Mouse (Mus musculus): Measurements from ENCODE around the gene Lmo2. TPM values are rescaled to one million over a fixed set of nuclear protein-coding genes. Genes with fewer than 3 reads are reported as not detected.

Gene Lmo2
- polyA plus RNA-seq, 1 experiment from 2014 or later: 10.6 TPM

- H3K9ac ChIP-seq (ENCODE audit: low read length): no peak overlapping the region
- 73% methylated on average over 8 of the region's 8 CpGs for WGBS
- no peak for DNase-seq (ENCODE audit: low spot score)
- no peak overlapping the region for H3K27ac ChIP-seq (replicated peaks)
- no peaks in the 10 kb centered on the region for H3K9me3 ChIP-seq (ENCODE audit: control insufficient read depth, low read length)
- ATAC-seq (ENCODE audit: low FRiP score, low TSS enrichment): no peak
- TF ChIP-seq EP300 (optimal IDR thresholded peaks at IDR 0.05) (no peak), CTCF (IDR thresholded peaks at IDR 0.05; ENCODE audit: low read depth) (no peak)
- H3K4me3 ChIP-seq (ENCODE audit: low read depth, low read length): no peak overlapping the region
- no peak overlapping the region for H3K4me2 ChIP-seq (replicated peaks; ENCODE audit: low read depth)
- no peaks in the 10 kb centered on the region for H3K4me1 ChIP-seq (replicated peaks; ENCODE audit: control insufficient read depth, insufficient read depth)
- no peaks in the 10 kb centered on the region for H3K36me3 ChIP-seq (ENCODE audit: control insufficient read depth, insufficient read depth, low read length)
- no peaks in the 10 kb centered on the region for H3K27me3 ChIP-seq (ENCODE audit: control insufficient read depth, insufficient read depth, low read length)
These were observed 10.9 kb upstream of the Lmo2 start for GRCm38 (mm10) chr2:103946892-103947291.

DNA sequence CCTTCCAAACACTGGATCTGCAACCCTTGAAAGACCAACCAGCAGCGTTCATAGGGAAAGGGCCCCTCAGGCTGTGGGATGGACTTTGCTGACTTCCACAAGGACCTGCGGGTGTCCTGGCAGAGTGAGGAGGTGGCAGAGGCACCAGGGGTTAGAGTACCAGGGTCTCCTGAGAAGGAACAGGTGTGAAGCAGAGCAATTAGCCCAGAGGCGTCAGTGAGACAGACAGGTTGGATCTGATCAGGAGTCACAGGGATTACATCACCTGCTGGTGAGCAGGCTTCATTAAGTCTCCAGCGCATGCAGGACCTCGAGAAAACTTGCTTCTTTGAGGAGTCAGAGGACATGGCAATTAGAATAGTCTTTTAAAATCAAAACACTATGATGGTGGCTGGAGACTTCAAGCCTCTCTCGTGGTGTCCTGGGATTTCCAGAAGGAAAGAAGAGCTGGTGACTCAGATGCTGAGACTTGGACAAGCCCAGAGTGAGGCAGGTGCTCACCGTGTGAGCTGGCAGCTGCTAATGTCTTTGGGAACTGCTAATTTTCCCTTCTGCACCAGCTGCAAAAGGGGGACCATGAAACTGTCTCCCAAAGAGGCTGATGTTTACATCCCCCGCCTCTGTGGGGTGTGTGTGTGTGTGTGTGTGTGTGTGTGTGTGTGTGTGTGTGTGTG, 9.7 kb upstream of the Lmo2 start:
- ATAC-seq (ENCODE audit: low FRiP score, low TSS enrichment) (no peak), DNase-seq (ENCODE audit: low spot score) (no peak)
- Histone ChIP-seq H3K9ac (ENCODE audit: low read length) (no peak overlapping the region), H3K4me1 (replicated peaks; ENCODE audit: control insufficient read depth, insufficient read depth) (no peaks in the 10 kb centered on the region), H3K36me3 (ENCODE audit: control insufficient read depth, insufficient read depth, low read length) (no peaks in the 10 kb centered on the region), H3K27me3 (ENCODE audit: control insufficient read depth, insufficient read depth, low read length) (no peaks in the 10 kb centered on the region), H3K4me3 (ENCODE audit: low read depth, low read length) (no peak overlapping the region), H3K9me3 (ENCODE audit: control insufficient read depth, low read length) (no peaks in the 10 kb centered on the region), H3K4me2 (replicated peaks; ENCODE audit: low read depth) (no peak overlapping the region), H3K27ac (replicated peaks) (no peak overlapping the region)
- TF ChIP-seq EP300 (optimal IDR thresholded peaks at IDR 0.05) (no peak), CTCF (IDR thresholded peaks at IDR 0.05; ENCODE audit: low read depth) (no peak)
- 49% methylated on average over 8 of the region's 8 CpGs for WGBS

- H3K27ac ChIP-seq (replicated peaks): no peak overlapping the region
- TF ChIP-seq CTCF (IDR thresholded peaks at IDR 0.05; ENCODE audit: low read depth) (no peak), EP300 (optimal IDR thresholded peaks at IDR 0.05) (no peak)
- no peaks in the 10 kb centered on the region for H3K9me3 ChIP-seq (ENCODE audit: control insufficient read depth, low read length)
- H3K4me1 ChIP-seq (replicated peaks; ENCODE audit: control insufficient read depth, insufficient read depth): no peaks in the 10 kb centered on the region
- no peaks in the 10 kb centered on the region for H3K27me3 ChIP-seq (ENCODE audit: control insufficient read depth, insufficient read depth, low read length)
- H3K9ac ChIP-seq (ENCODE audit: low read length): no peak overlapping the region
- H3K36me3 ChIP-seq (ENCODE audit: control insufficient read depth, insufficient read depth, low read length): no peaks in the 10 kb centered on the region
- H3K4me2 ChIP-seq (replicated peaks; ENCODE audit: low read depth): no peak overlapping the region
- 90% methylated on average over 6 of the region's 6 CpGs for WGBS
- no peak for DNase-seq (ENCODE audit: low spot score)
- no peak for ATAC-seq (ENCODE audit: low FRiP score, low TSS enrichment)
- H3K4me3 ChIP-seq (ENCODE audit: low read depth, low read length): no peak overlapping the region
These were observed 4.5 kb upstream of the Lmo2 start for GRCm38 (mm10) chr2:103953050-103953835.

GRCm38 (mm10) chr2:103955714-103956113, 2.1 kb upstream of the Lmo2 start:
- H3K4me2 ChIP-seq (replicated peaks; ENCODE audit: low read depth): no peak overlapping the region
- TF ChIP-seq EP300 (optimal IDR thresholded peaks at IDR 0.05) (no peak), CTCF (IDR thresholded peaks at IDR 0.05; ENCODE audit: low read depth) (no peak)
- DNase-seq (ENCODE audit: low spot score): no peak
- H3K4me1 ChIP-seq (replicated peaks; ENCODE audit: control insufficient read depth, insufficient read depth): no peaks in the 10 kb centered on the region
- H3K4me3 ChIP-seq (ENCODE audit: low read depth, low read length): no peak overlapping the region
- H3K36me3 ChIP-seq (ENCODE audit: control insufficient read depth, insufficient read depth, low read length): no peaks in the 10 kb centered on the region
- no peak for ATAC-seq (ENCODE audit: low FRiP score, low TSS enrichment)
- no peak overlapping the region for H3K9ac ChIP-seq (ENCODE audit: low read length)
- WGBS: 84% methylated on average over 3 of the region's 3 CpGs
- no peaks in the 10 kb centered on the region for H3K27me3 ChIP-seq (ENCODE audit: control insufficient read depth, insufficient read depth, low read length)
- H3K27ac ChIP-seq (replicated peaks): no peak overlapping the region
- H3K9me3 ChIP-seq (ENCODE audit: control insufficient read depth, low read length): no peaks in the 10 kb centered on the region

- Histone ChIP-seq H3K9ac (ENCODE audit: low read length) (no peak overlapping the region), H3K4me1 (replicated peaks; ENCODE audit: control insufficient read depth, insufficient read depth) (no peaks in the 10 kb centered on the region), H3K4me3 (ENCODE audit: low read depth, low read length) (no peak overlapping the region), H3K4me2 (replicated peaks; ENCODE audit: low read depth) (no peak overlapping the region), H3K36me3 (ENCODE audit: control insufficient read depth, insufficient read depth, low read length) (no peaks in the 10 kb centered on the region), H3K27me3 (ENCODE audit: control insufficient read depth, insufficient read depth, low read length) (no peaks in the 10 kb centered on the region), H3K27ac (replicated peaks) (no peak overlapping the region), H3K9me3 (ENCODE audit: control insufficient read depth, low read length) (no peaks in the 10 kb centered on the region)
- no peak for ATAC-seq (ENCODE audit: low FRiP score, low TSS enrichment)
- TF ChIP-seq CTCF (IDR thresholded peaks at IDR 0.05; ENCODE audit: low read depth): no peak
- WGBS: 71% methylated on average over 6 of the region's 6 CpGs
- DNase-seq (ENCODE audit: low spot score): no peak
These were observed 919 bp upstream of the Lmo2 start for GRCm38 (mm10) chr2:103956867-103957266.

DNA sequence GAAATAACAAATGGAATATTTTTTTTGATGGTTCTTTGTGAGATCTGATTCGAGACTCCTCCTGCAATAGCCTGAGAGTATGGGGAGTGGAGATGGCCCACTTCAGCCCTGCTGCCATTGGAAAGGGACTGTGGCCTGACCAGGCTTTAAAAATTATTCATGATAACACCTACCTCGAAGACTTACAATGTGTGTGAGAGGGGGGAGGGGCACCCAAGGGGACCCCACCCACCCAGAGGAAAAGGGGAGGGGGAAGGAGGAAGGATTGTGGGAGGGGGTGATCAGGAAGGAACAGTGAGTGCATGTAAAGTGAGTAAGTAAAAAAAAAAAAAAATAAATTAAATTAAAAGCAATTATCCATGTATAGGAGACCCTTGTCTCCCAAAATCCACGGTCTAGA, 848 bp downstream of the Lmo2 start:
- no peak for DNase-seq (ENCODE audit: low spot score)
- H3K36me3 ChIP-seq (ENCODE audit: control insufficient read depth, insufficient read depth, low read length): no peaks in the 10 kb centered on the region
- no peaks in the 10 kb centered on the region for H3K9me3 ChIP-seq (ENCODE audit: control insufficient read depth, low read length)
- 65% methylated on average over 3 of the region's 3 CpGs for WGBS
- H3K4me2 ChIP-seq (replicated peaks; ENCODE audit: low read depth): no peak overlapping the region
- H3K4me1 ChIP-seq (replicated peaks; ENCODE audit: control insufficient read depth, insufficient read depth): no peaks in the 10 kb centered on the region
- no peak overlapping the region for H3K27ac ChIP-seq (replicated peaks)
- H3K27me3 ChIP-seq (ENCODE audit: control insufficient read depth, insufficient read depth, low read length): no peaks in the 10 kb centered on the region
- no peak overlapping the region for H3K9ac ChIP-seq (ENCODE audit: low read length)
- no peak overlapping the region for H3K4me3 ChIP-seq (ENCODE audit: low read depth, low read length)
- TF ChIP-seq EP300 (optimal IDR thresholded peaks at IDR 0.05) (no peak), CTCF (IDR thresholded peaks at IDR 0.05; ENCODE audit: low read depth) (no peak)
- no peak for ATAC-seq (ENCODE audit: low FRiP score, low TSS enrichment)
